Mouse (Mus musculus): ENCODE results near the gene Vps72. TPM values are rescaled to one million over a fixed set of nuclear protein-coding genes. Genes with fewer than 3 reads are reported as not detected.
"Not testable (repeated sequence)": the region's sequence is repeated elsewhere in the genome, so short reads cannot be mapped to it uniquely, and the experiment has no call there.

Vps72 gene
- 10 to 100 TPM; 64.3 to 69.5 TPM for polyA plus RNA-seq (2017; shearing (Covaris generic))

GRCm38 (mm10) chr3:95110911-95111726, at the start of gene Vps72:
TSS of gene Vps72 (plus strand) at chr3:95111022.
- peak; percentile 79 for ATAC-seq

GRCm38 (mm10) chr3:95063741-95064140, 47.1 kb upstream of the Vps72 start:
- ATAC-seq: no peak

GRCm38 (mm10) chr3:95065553-95065952, 45.3 kb upstream of the Vps72 start:
- ATAC-seq: no peak

- ATAC-seq: no peak
These were observed 44.7 kb upstream of the Vps72 start for GRCm38 (mm10) chr3:95066095-95066494.

- ATAC-seq: no peak
These were observed 44.3 kb upstream of the Vps72 start for GRCm38 (mm10) chr3:95066570-95066969.

GRCm38 (mm10) chr3:95071606-95072005, 39.2 kb upstream of the Vps72 start:
- ATAC-seq: no peak

GRCm38 (mm10) chr3:95088071-95088470, 22.8 kb upstream of the Vps72 start:
- ATAC-seq: no peak

GRCm38 (mm10) chr3:95100854-95101253, 10.0 kb upstream of the Vps72 start:
- ATAC-seq: peak; percentile 68

- no peak for ATAC-seq
These were observed 5.7 kb upstream of the Vps72 start for GRCm38 (mm10) chr3:95105121-95105520.

- no peak for ATAC-seq
These were observed 5.1 kb upstream of the Vps72 start for GRCm38 (mm10) chr3:95105586-95106337.

GRCm38 (mm10) chr3:95106338-95107117, 4.3 kb upstream of the Vps72 start, which contains the start of gene Pip5k1a:
TSS of gene Pip5k1a (minus strand) at chr3:95106930.
- peak; percentile 84 for ATAC-seq

GRCm38 (mm10) chr3:95107308-95107707, 3.5 kb upstream of the Vps72 start:
- not testable (repeated sequence) for ATAC-seq

GRCm38 (mm10) chr3:95107898-95108297, 2.9 kb upstream of the Vps72 start:
- ATAC-seq: no peak

- ATAC-seq: no peak
These were observed 1.9 kb downstream of the Vps72 start for GRCm38 (mm10) chr3:95112760-95113159.

- ATAC-seq: no peak
These were observed 6.9 kb downstream of the Vps72 start for GRCm38 (mm10) chr3:95117751-95118150.

GRCm38 (mm10) chr3:95121580-95121979, 10.8 kb downstream of the Vps72 start:
- no peak for ATAC-seq

GRCm38 (mm10) chr3:95124246-95124645, 13.4 kb downstream of the Vps72 start, which contains the start of gene Tmod4:
TSS of gene Tmod4 (plus strand) at chr3:95124476.
- ATAC-seq: peak; percentile 63

GRCm38 (mm10) chr3:95124972-95125371, 14.2 kb downstream of the Vps72 start:
- ATAC-seq: no peak

- ATAC-seq: no peak
These were observed 18.4 kb downstream of the Vps72 start for GRCm38 (mm10) chr3:95129226-95129651.

GRCm38 (mm10) chr3:95130081-95130480, 19.3 kb downstream of the Vps72 start:
- ATAC-seq: no peak

GRCm38 (mm10) chr3:95132389-95132788, 21.6 kb downstream of the Vps72 start:
- ATAC-seq: not testable (repeated sequence)

GRCm38 (mm10) chr3:95133176-95133575, 22.4 kb downstream of the Vps72 start:
- no peak for ATAC-seq

GRCm38 (mm10) chr3:95133680-95134101, 22.9 kb downstream of the Vps72 start, which contains the start of the genes Scnm1 and Lysmd1:
TSS of gene Scnm1 (minus strand) at chr3:95134011.
TSS of gene Lysmd1 (plus strand) at chr3:95134088.
- ATAC-seq: peak; percentile 84
